Comparison of ENCODE assay signal across 22 mouse cellular contexts in genomic region chr2:140913679-140914412, GRCm38 (mm10).
A peak's percentile ranks its signal among the peaks of the same experiment; 100 is the strongest.
DNase-seq lines count a peak whose midpoint lies in the region; ATAC-seq lines count a peak whose summit lies in the region.
"Had no signal": no experiment of that assay in that cellular context is flagged by ENCODE, and none has a peak within 500 bp of the region (broad histone marks: within the 10 kb centered on the region; RNA-seq: fewer than 3 reads in every experiment).

No protein-coding gene starts in this region.

- no peak overlapping the region for H3K4me2 ChIP-seq in forebrain, embryonic 16.5 days (ENCODE audit: low read length)
- H3K4me2 ChIP-seq: heart, embryonic 11.5 days; kidney, embryonic 15.5 days; liver, embryonic 15.5 days; lung, embryonic 15.5 days had no signal

- H3K27ac ChIP-seq in forebrain, embryonic 16.5 days (ENCODE audit: low read length), result no peak overlapping the region
- H3K27ac ChIP-seq: kidney, embryonic 15.5 days; limb, embryonic 10.5 days; liver, embryonic 15.5 days; lung, embryonic 15.5 days had no signal

- no peaks in the 10 kb centered on the region for H3K27me3 ChIP-seq in forebrain, embryonic 16.5 days (replicated peaks; ENCODE audit: control insufficient read depth, insufficient read depth, low read length)
- H3K27me3 ChIP-seq: kidney, embryonic 15.5 days; liver, embryonic 15.5 days; lung, embryonic 15.5 days had no signal

- no peak overlapping the region for H3K4me3 ChIP-seq in forebrain, embryonic 16.5 days (replicated peaks; ENCODE audit: low read length)
- H3K4me3 ChIP-seq: kidney, embryonic 15.5 days; limb, embryonic 10.5 days; liver, embryonic 15.5 days; lung, embryonic 15.5 days had no signal

- H3K4me1 ChIP-seq in forebrain, embryonic 16.5 days (replicated peaks; ENCODE audit: control insufficient read depth, insufficient read depth, low read length), result peaks cover 5% of the 10 kb centered on the region
- H3K4me1 ChIP-seq: kidney, embryonic 15.5 days; liver, embryonic 15.5 days; lung, embryonic 15.5 days had no signal

- no peaks in the 10 kb centered on the region for H3K9me3 ChIP-seq in forebrain, embryonic 16.5 days (ENCODE audit: control insufficient read depth, low read length)
- H3K9me3 ChIP-seq: kidney, embryonic 15.5 days; limb, embryonic 10.5 days; liver, embryonic 15.5 days; lung, embryonic 15.5 days had no signal

- ATAC-seq in forebrain, embryonic 16.5 days, result peak; percentile 58; the same call in 1 of the 2 replicates
- ATAC-seq: hindbrain, embryonic 16.5 days; intestine, postnatal 0 days had no signal

- 25% methylated on average over 7 of the region's 7 CpGs for whole genome bisulfite sequencing in forebrain, embryonic 16.5 days

- no peak overlapping the region for H3K9ac ChIP-seq in forebrain, embryonic 16.5 days (replicated peaks; ENCODE audit: low read depth, low read length)
- H3K9ac ChIP-seq: kidney, embryonic 15.5 days; liver, embryonic 15.5 days; lung, embryonic 15.5 days had no signal

- peak; percentile 20 for DNase-seq in cerebellum, adult 11-12 months
- DNase-seq in cerebellum, adult 11 months, result no peak
- peak; percentile 21 for DNase-seq in layer of hippocampus, adult 9-11 months
- no peak for DNase-seq in layer of hippocampus, adult 9-10 months (ENCODE audit: low spot score)
- DNase-seq in cerebellum, adult 9-10 months, result peak; percentile 60
- DNase-seq in thymus, postnatal 4 days, result no peak
- no peak for DNase-seq in left cerebral cortex, adult 8-10 months (ENCODE audit: low spot score in 2 of 2)
- DNase-seq: adrenal gland, postnatal 14 days; gastrocnemius, postnatal 10 days; kidney, postnatal 36 days; liver; lung, postnatal 36 days; thymus, adult 18-20 months; thymus, postnatal 36 days had no signal

- no peaks in the 10 kb centered on the region for H3K36me3 ChIP-seq in forebrain, embryonic 16.5 days (ENCODE audit: control insufficient read depth, insufficient read depth)
- H3K36me3 ChIP-seq: kidney, embryonic 15.5 days; limb, embryonic 10.5 days; liver, embryonic 15.5 days; lung, embryonic 15.5 days had no signal

Comparison
In these comparisons a context has a peak if more than half of its experiments do, and no peak if none do; other contexts are left out.
1. DNase-seq: peak in cerebellum, adult 11-12 months (single experiment), layer of hippocampus, adult 9-11 months (single experiment) and cerebellum, adult 9-10 months (single experiment); none in cerebellum, adult 11 months (single experiment), layer of hippocampus, adult 9-10 months (single experiment), thymus, postnatal 4 days (single experiment) and left cerebral cortex, adult 8-10 months (0 of 2).